11 mouse cellular contexts compared by ENCODE assay signal in genomic region chr12:77085244-77085643, GRCm38 (mm10).
DNase-seq lines count a peak whose midpoint lies in the region; ATAC-seq lines count a peak whose summit lies in the region.
"Had no signal": no experiment of that assay in that cellular context is flagged by ENCODE, and none has a peak within 500 bp of the region (broad histone marks: within the 10 kb centered on the region; RNA-seq: fewer than 3 reads in every experiment).

No protein-coding gene starts in this region.

- H3K27me3 ChIP-seq in intestine, embryonic 16.5 days (replicated peaks; ENCODE audit: control insufficient read depth, insufficient read depth, low read length), result no peaks in the 10 kb centered on the region
- H3K27me3 ChIP-seq in neural tube, embryonic 15.5 days (replicated peaks), result no peaks in the 10 kb centered on the region

- H3K9ac ChIP-seq in intestine, embryonic 16.5 days (ENCODE audit: low read depth, low read length), result no peak overlapping the region
- no peak overlapping the region for H3K9ac ChIP-seq in neural tube, embryonic 15.5 days (replicated peaks)

- no peaks in the 10 kb centered on the region for H3K4me1 ChIP-seq in intestine, embryonic 16.5 days (ENCODE audit: control insufficient read depth, insufficient read depth, low read length)
- H3K4me1 ChIP-seq in neural tube, embryonic 15.5 days, result no peaks in the 10 kb centered on the region

- no peak overlapping the region for H3K4me2 ChIP-seq in intestine, embryonic 16.5 days (ENCODE audit: low read depth, low read length)
- H3K4me2 ChIP-seq in neural tube, embryonic 15.5 days, result no peak overlapping the region

- H3K36me3 ChIP-seq in intestine, embryonic 16.5 days (ENCODE audit: control insufficient read depth, insufficient read depth, low read length), result no peaks in the 10 kb centered on the region
- H3K36me3 ChIP-seq in neural tube, embryonic 15.5 days, result no peaks in the 10 kb centered on the region

- DNase-seq in heart, adult 11 months, result peak; percentile 72
- DNase-seq in heart, postnatal 25 days (ENCODE audit: low spot score), result no peak
- no peak for DNase-seq in adrenal gland, postnatal 4 days (ENCODE audit: low spot score in 2 of 2)
- DNase-seq in neural tube, embryonic 10.5 days (ENCODE audit: extremely low spot score, low spot score), result no peak
- DNase-seq: lung, adult 2 months had no signal

- peak; percentile 98 for ATAC-seq in activated CD4-positive, CD25-positive, alpha-beta regulatory T cell, adult 4 months
- ATAC-seq in intestine, embryonic 16.5 days, result peak; percentile 44; the same call in 1 of the 2 replicates
- ATAC-seq in neutrophil, adult 5-6 weeks (ENCODE audit: extremely low read depth, insufficient number of reproducible peaks, low FRiP score, poor library complexity, severe bottlenecking), result peak; percentile 26; the same call in 1 of the 2 replicates
- no peak for ATAC-seq in neural tube, embryonic 15.5 days (ENCODE audit: low FRiP score)
- ATAC-seq: forebrain, embryonic 14.5 days; midbrain, embryonic 16.5 days had no signal

- WGBS in intestine, embryonic 16.5 days, result 71% methylated on average over 7 of the region's 7 CpGs
- WGBS in neural tube, embryonic 15.5 days, result 91% methylated on average over 7 of the region's 7 CpGs

- H3K27ac ChIP-seq in intestine, embryonic 16.5 days (ENCODE audit: low read length), result no peak overlapping the region
- no peak overlapping the region for H3K27ac ChIP-seq in neural tube, embryonic 15.5 days (replicated peaks)

- intact Hi-C loops in heart, postnatal 25 days (cut with DNase I), result no loop called here

- no peak overlapping the region for H3K4me3 ChIP-seq in intestine, embryonic 16.5 days (ENCODE audit: low read length)
- no peak overlapping the region for H3K4me3 ChIP-seq in neural tube, embryonic 15.5 days (replicated peaks)

- no peaks in the 10 kb centered on the region for H3K9me3 ChIP-seq in intestine, embryonic 16.5 days (ENCODE audit: control insufficient read depth, low read length)
- no peaks in the 10 kb centered on the region for H3K9me3 ChIP-seq in neural tube, embryonic 15.5 days (replicated peaks)
